Mouse (Mus musculus) granulocyte monocyte progenitor cell, adult 5-6 weeks (primary cell): ENCODE measurements around the gene Drp2. TPM values are rescaled to one million over a fixed set of nuclear protein-coding genes. Genes with fewer than 3 reads are reported as not detected.

ENCODE experiments used
- ATAC-seq: replicated peaks from 2 replicates; pipeline ENCODE4 v1.8.0; 2016; ENCODE audit warnings: mild to moderate bottlenecking, moderate TSS enrichment, inconsistent platforms; ENCODE audit not compliant: poor library complexity, severe bottlenecking
- total RNA-seq, 2 experiments: library from RNA; stranded (forward) in 1 of 2; stranded (reverse) in 1 of 2; fragments of 200-712, 200-1000 nt in 1 of 2; fragments of >200 nt in 1 of 2; fragmentation: Nextera tagmentation in 1 of 2; gene quantifications; 2 replicates each; pipeline ENCODE4 v1.2.3; 2014 to 2017

Drp2 gene
- total RNA-seq (2014; fragmentation: Nextera tagmentation) (1.4 TPM in 1 of 2 replicates, not detected in the other), total RNA-seq (2017) (0.17 and 0.77 TPM in 2 replicates)

- no peak for ATAC-seq
Observed at GRCm38 (mm10) chrX:134403863-134404583, at the start of gene Drp2. TSS of gene Drp2 (plus strand) at chrX:134404551.

- ATAC-seq, result peak; percentile 93
Observed at GRCm38 (mm10) chrX:134359336-134359735, 45.0 kb upstream of the Drp2 start.

- no peak for ATAC-seq
Observed at GRCm38 (mm10) chrX:134362156-134362555, 42.2 kb upstream of the Drp2 start.

- no peak for ATAC-seq
Observed at GRCm38 (mm10) chrX:134365421-134365820, 38.9 kb upstream of the Drp2 start.

- ATAC-seq, result no peak
Observed at GRCm38 (mm10) chrX:134366547-134366946, 37.8 kb upstream of the Drp2 start.

GRCm38 (mm10) chrX:134371279-134371678, 33.1 kb upstream of the Drp2 start:
- no peak for ATAC-seq

GRCm38 (mm10) chrX:134374190-134374589, 30.2 kb upstream of the Drp2 start:
- ATAC-seq, result no peak

- no peak for ATAC-seq
Observed at GRCm38 (mm10) chrX:134384896-134385295, 19.5 kb upstream of the Drp2 start.

GRCm38 (mm10) chrX:134398972-134399371, 5.4 kb upstream of the Drp2 start:
- ATAC-seq, result no peak

GRCm38 (mm10) chrX:134404584-134404955, 219 bp downstream of the Drp2 start:
- ATAC-seq, result peak; percentile 33

- no peak for ATAC-seq
Observed at GRCm38 (mm10) chrX:134409354-134409900, 5.1 kb downstream of the Drp2 start.

GRCm38 (mm10) chrX:134412096-134412495, 7.7 kb downstream of the Drp2 start:
- ATAC-seq, result no peak

GRCm38 (mm10) chrX:134420097-134420496, 15.7 kb downstream of the Drp2 start:
- ATAC-seq, result no peak

GRCm38 (mm10) chrX:134424263-134424662, 19.9 kb downstream of the Drp2 start:
- ATAC-seq, result peak; percentile 87

- no peak for ATAC-seq
Observed at GRCm38 (mm10) chrX:134425798-134426197, 21.4 kb downstream of the Drp2 start.

- ATAC-seq, result no peak
Observed at GRCm38 (mm10) chrX:134426819-134427218, 22.5 kb downstream of the Drp2 start.

GRCm38 (mm10) chrX:134427307-134427706, 23.0 kb downstream of the Drp2 start:
- no peak for ATAC-seq

GRCm38 (mm10) chrX:134474988-134475710, 70.8 kb downstream of the Drp2 start:
- ATAC-seq, result no peak

GRCm38 (mm10) chrX:134476290-134476689, 71.9 kb downstream of the Drp2 start, which contains the start of gene Taf7l:
TSS of gene Taf7l (minus strand) at chrX:134476490.
- ATAC-seq, result no peak

GRCm38 (mm10) chrX:134481720-134482119, 77.4 kb downstream of the Drp2 start:
- no peak for ATAC-seq

- ATAC-seq, result no peak
Observed at GRCm38 (mm10) chrX:134500651-134501050, 96.3 kb downstream of the Drp2 start.
